Mouse (Mus musculus): ENCODE measurements around the gene Afg3l1. TPM values are rescaled to one million over a fixed set of nuclear protein-coding genes. Genes with fewer than 3 reads are reported as not detected.
"Not testable (repeated sequence)": the region's sequence is repeated elsewhere in the genome, so short reads cannot be mapped to it uniquely, and the experiment has no call there.

The Afg3l1 gene
- total and polyA plus RNA-seq, 2 experiments from 2014 or later: 16.7 to 39.9 TPM

GRCm38 (mm10) chr8:123514781-123515539 lies 37.3 kb downstream of the Afg3l1 start, which contains the start of gene Dbndd1:
Dbndd1 (minus strand) TSS chr8:123515463.
- peak within 1 kb of the TSS; percentile 65 for H3K4me3 ChIP-seq (ENCODE audit: low read depth, low read length)
- DNase-seq (ENCODE audit: low spot score): no peak
- peaks cover 45% of the 10 kb centered on the region for H3K27me3 ChIP-seq (ENCODE audit: control insufficient read depth, insufficient read depth, low read length)
- under 1% methylated on average over 48 of the region's 63 CpGs for WGBS
- peaks cover 18% of the 10 kb centered on the region; the same call in 1 of the 2 replicates for H3K4me1 ChIP-seq (ENCODE audit: control insufficient read depth, insufficient read depth)
- no peaks in the 10 kb centered on the region for H3K36me3 ChIP-seq (replicated peaks; ENCODE audit: control insufficient read depth, insufficient read depth, low read length)
- H3K27ac ChIP-seq (ENCODE audit: low read depth): no peak within 1 kb of the TSS
- TF ChIP-seq EP300 (IDR thresholded peaks at IDR 0.05; ENCODE audit: low read depth) (no peak), CTCF (IDR thresholded peaks at IDR 0.05; ENCODE audit: low read depth) (no peak)
- no peaks in the 10 kb centered on the region for H3K9me3 ChIP-seq (replicated peaks; ENCODE audit: control insufficient read depth, low read length)
- ATAC-seq (ENCODE audit: insufficient read depth, low read depth): no peak
- peak within 1 kb of the TSS; percentile 15; the same call in 1 of the 2 replicates for H3K9ac ChIP-seq (replicated peaks; ENCODE audit: low read depth, low read length)
- H3K4me2 ChIP-seq (ENCODE audit: low read depth, low read length): peak within 1 kb of the TSS; percentile 87

GRCm38 (mm10) chr8:123515540-123515897 lies 37.8 kb downstream of the Afg3l1 start:
- TF ChIP-seq CTCF (IDR thresholded peaks at IDR 0.05; ENCODE audit: low read depth) (no peak), EP300 (IDR thresholded peaks at IDR 0.05; ENCODE audit: low read depth) (no peak)
- H3K4me2 ChIP-seq (ENCODE audit: low read depth, low read length): peak overlapping the region; percentile 87
- H3K27me3 ChIP-seq (ENCODE audit: control insufficient read depth, insufficient read depth, low read length): peaks cover 45% of the 10 kb centered on the region
- H3K4me3 ChIP-seq (ENCODE audit: low read depth, low read length): peak overlapping the region; percentile 65
- H3K4me1 ChIP-seq (ENCODE audit: control insufficient read depth, insufficient read depth): peaks cover 18% of the 10 kb centered on the region; the same call in 1 of the 2 replicates
- no peak overlapping the region for H3K9ac ChIP-seq (replicated peaks; ENCODE audit: low read depth, low read length)
- H3K36me3 ChIP-seq (replicated peaks; ENCODE audit: control insufficient read depth, insufficient read depth, low read length): no peaks in the 10 kb centered on the region
- WGBS: 3% methylated on average over 10 of the region's 11 CpGs
- DNase-seq (ENCODE audit: low spot score) (no peak), ATAC-seq (ENCODE audit: insufficient read depth, low read depth) (no peak)
- H3K9me3 ChIP-seq (replicated peaks; ENCODE audit: control insufficient read depth, low read length): no peaks in the 10 kb centered on the region
- no peak overlapping the region for H3K27ac ChIP-seq (ENCODE audit: low read depth)

GRCm38 (mm10) chr8:123516596-123516995 lies 38.9 kb downstream of the Afg3l1 start:
- H3K27me3 ChIP-seq (ENCODE audit: control insufficient read depth, insufficient read depth, low read length): peaks cover 45% of the 10 kb centered on the region
- ATAC-seq (ENCODE audit: insufficient read depth, low read depth) (no peak), DNase-seq (ENCODE audit: low spot score) (no peak)
- no peak overlapping the region for H3K4me3 ChIP-seq (ENCODE audit: low read depth, low read length)
- WGBS: 44% methylated on average over 2 of the region's 2 CpGs
- H3K27ac ChIP-seq (ENCODE audit: low read depth): no peak overlapping the region
- no peak for TF ChIP-seq CTCF (IDR thresholded peaks at IDR 0.05; ENCODE audit: low read depth)
- no peak for TF ChIP-seq EP300 (IDR thresholded peaks at IDR 0.05; ENCODE audit: low read depth)
- no peak overlapping the region for H3K4me2 ChIP-seq (ENCODE audit: low read depth, low read length)
- peaks cover 18% of the 10 kb centered on the region; the same call in 1 of the 2 replicates for H3K4me1 ChIP-seq (ENCODE audit: control insufficient read depth, insufficient read depth)
- H3K9me3 ChIP-seq (replicated peaks; ENCODE audit: control insufficient read depth, low read length): no peaks in the 10 kb centered on the region
- no peak overlapping the region for H3K9ac ChIP-seq (replicated peaks; ENCODE audit: low read depth, low read length)
- no peaks in the 10 kb centered on the region; the same call in 1 of the 2 replicates for H3K36me3 ChIP-seq (replicated peaks; ENCODE audit: control insufficient read depth, insufficient read depth, low read length)

GRCm38 (mm10) chr8:123518172-123518571 lies 40.5 kb downstream of the Afg3l1 start:
- no peaks in the 10 kb centered on the region for H3K9me3 ChIP-seq (replicated peaks; ENCODE audit: control insufficient read depth, low read length)
- H3K4me3 ChIP-seq (ENCODE audit: low read depth, low read length): 0 out of 2 replicates have a peak overlapping the region, but pooled peaks have one; percentile 8
- WGBS: 34% methylated on average over 10 of the region's 10 CpGs
- DNase-seq (ENCODE audit: low spot score) (no peak), ATAC-seq (ENCODE audit: insufficient read depth, low read depth) (no peak)
- H3K4me2 ChIP-seq (ENCODE audit: low read depth, low read length): peak overlapping the region; percentile 79
- H3K27me3 ChIP-seq (ENCODE audit: control insufficient read depth, insufficient read depth, low read length): peaks cover 38% of the 10 kb centered on the region
- H3K27ac ChIP-seq (ENCODE audit: low read depth): no peak overlapping the region
- no peak for TF ChIP-seq EP300 (IDR thresholded peaks at IDR 0.05; ENCODE audit: low read depth)
- peaks cover 7% of the 10 kb centered on the region for H3K36me3 ChIP-seq (replicated peaks; ENCODE audit: control insufficient read depth, insufficient read depth, low read length)
- H3K4me1 ChIP-seq (ENCODE audit: control insufficient read depth, insufficient read depth): peaks cover 18% of the 10 kb centered on the region; the same call in 1 of the 2 replicates
- H3K9ac ChIP-seq (replicated peaks; ENCODE audit: low read depth, low read length): no peak overlapping the region

GRCm38 (mm10) chr8:123518667-123519066 lies 41.0 kb downstream of the Afg3l1 start, which contains the start of gene Gas8:
Gas8 (plus strand) TSS chr8:123518834.
- peaks cover 18% of the 10 kb centered on the region; the same call in 1 of the 2 replicates for H3K4me1 ChIP-seq (ENCODE audit: control insufficient read depth, insufficient read depth)

GRCm38 (mm10) chr8:123520048-123520447 lies 42.3 kb downstream of the Afg3l1 start:
- ATAC-seq (ENCODE audit: insufficient read depth, low read depth): not testable (repeated sequence)

More at GRCm38 (mm10) chr8:123518667-123519066, 41.0 kb downstream of the Afg3l1 start, which contains the start of gene Gas8:
- H3K27ac ChIP-seq (ENCODE audit: low read depth): no peak within 1 kb of the TSS
- peak; percentile 98 for ATAC-seq (ENCODE audit: insufficient read depth, low read depth)
- H3K4me3 ChIP-seq (ENCODE audit: low read depth, low read length): peak within 1 kb of the TSS; percentile 66
- peak within 1 kb of the TSS; percentile 79 for H3K4me2 ChIP-seq (ENCODE audit: low read depth, low read length)
- peaks cover 11% of the 10 kb centered on the region for H3K36me3 ChIP-seq (replicated peaks; ENCODE audit: control insufficient read depth, insufficient read depth, low read length)
- H3K27me3 ChIP-seq (ENCODE audit: control insufficient read depth, insufficient read depth, low read length): peaks cover 34% of the 10 kb centered on the region
- WGBS: 0% methylated on average over 20 of the region's 20 CpGs
- peak within 1 kb of the TSS; percentile 67 for H3K9ac ChIP-seq (replicated peaks; ENCODE audit: low read depth, low read length)
- peak; percentile 98 for DNase-seq (ENCODE audit: low spot score)
- TF ChIP-seq CTCF (IDR thresholded peaks at IDR 0.05; ENCODE audit: low read depth) (no peak), EP300 (IDR thresholded peaks at IDR 0.05; ENCODE audit: low read depth) (no peak)
- H3K9me3 ChIP-seq (replicated peaks; ENCODE audit: control insufficient read depth, low read length): no peaks in the 10 kb centered on the region

More at GRCm38 (mm10) chr8:123520048-123520447, 42.3 kb downstream of the Afg3l1 start:
- not testable (repeated sequence) for DNase-seq (ENCODE audit: low spot score); H3K9me3 ChIP-seq (replicated peaks; ENCODE audit: control insufficient read depth, low read length); H3K27ac ChIP-seq (ENCODE audit: low read depth); H3K4me1 ChIP-seq (ENCODE audit: control insufficient read depth, insufficient read depth); H3K4me2 ChIP-seq (ENCODE audit: low read depth, low read length); H3K9ac ChIP-seq (replicated peaks; ENCODE audit: low read depth, low read length); H3K4me3 ChIP-seq (ENCODE audit: low read depth, low read length)
- WGBS: 94% methylated on average over 1 of the region's 1 CpGs
- peaks cover 21% of the 10 kb centered on the region for H3K27me3 ChIP-seq (ENCODE audit: control insufficient read depth, insufficient read depth, low read length)
- peaks cover 21% of the 10 kb centered on the region for H3K36me3 ChIP-seq (replicated peaks; ENCODE audit: control insufficient read depth, insufficient read depth, low read length)

Data from heart, postnatal 0 days (tissue).